Mouse (Mus musculus): ENCODE data around the gene Prpsap1. TPM values are rescaled to one million over a fixed set of nuclear protein-coding genes. Genes with fewer than 3 reads are reported as not detected.
A peak's percentile ranks its signal among the peaks of the same experiment; 100 is the strongest.

Gene Prpsap1
- 59.3 and 62.7 TPM in 2 replicates for polyA plus RNA-seq (2015; fragmentation: Nextera tagmentation; extraction: Ambion mirVana)

DNA sequence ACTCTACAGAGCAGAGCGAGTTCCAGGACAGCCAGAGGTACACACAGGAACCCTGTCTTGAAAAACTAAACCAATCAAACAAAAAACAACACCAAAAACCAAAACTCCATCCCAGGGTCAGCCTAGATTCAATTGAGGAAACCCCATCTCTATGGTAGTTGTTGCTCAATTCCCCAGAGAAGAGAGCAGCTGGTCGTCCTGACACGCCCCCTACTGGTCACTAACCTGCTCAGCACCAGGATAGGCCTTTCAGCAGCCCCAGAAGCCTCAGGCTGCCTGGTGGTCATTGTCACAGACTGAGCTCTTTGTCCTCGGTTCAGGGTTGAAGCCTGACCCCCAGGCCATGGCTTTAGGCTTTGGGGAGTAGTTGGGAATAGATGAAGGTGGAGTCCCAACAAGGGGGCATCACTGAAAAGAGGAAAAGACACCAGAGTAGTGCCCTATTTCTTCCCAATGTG lies at the start of gene Prpsap1:
TSS of gene Prpsap1 (minus strand) at position 408 of the 458 bp plus-strand sequence.
- no peak for ATAC-seq (ENCODE audit: low read depth)
- no peaks in the 10 kb centered on the region for H3K36me3 ChIP-seq
- no peak within 1 kb of the TSS for H3K4me2 ChIP-seq
- peak; percentile 59 for DNase-seq
- H3K4me3 ChIP-seq (replicated peaks) = no peak within 1 kb of the TSS
- no peaks in the 10 kb centered on the region for H3K27me3 ChIP-seq
- H3K27ac ChIP-seq = no peak within 1 kb of the TSS
- H3K4me1 ChIP-seq (replicated peaks) = peaks cover 40% of the 10 kb centered on the region
- WGBS (ENCODE audit: insufficient replicate concordance) = 23% methylated on average over 4 of the region's 4 CpGs
- H3K9ac ChIP-seq = no peak within 1 kb of the TSS
- H3K9me3 ChIP-seq (replicated peaks) = no peaks in the 10 kb centered on the region

DNA sequence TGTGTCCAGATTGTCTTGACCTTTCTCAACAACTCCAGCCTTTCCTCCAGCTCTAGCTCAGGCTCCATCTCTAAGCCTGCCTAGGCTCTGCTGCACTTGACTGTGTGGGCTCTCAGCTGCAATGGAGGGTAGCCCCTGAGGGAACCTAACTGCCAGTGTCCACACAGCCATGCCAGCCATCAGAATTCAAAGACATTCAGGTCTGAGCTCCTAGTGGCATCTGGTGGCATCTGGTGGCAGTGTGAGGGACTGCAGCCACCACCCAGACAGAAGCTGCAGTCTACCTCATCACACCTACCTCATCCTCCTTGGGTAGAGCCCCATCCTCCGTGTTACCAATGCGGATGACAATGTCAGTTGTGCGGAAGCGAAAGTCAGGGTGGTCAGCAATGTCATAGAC lies 49.1 kb upstream of the Prpsap1 start:
- WGBS (ENCODE audit: insufficient replicate concordance) = 75% methylated on average over 4 of the region's 4 CpGs
- no peaks in the 10 kb centered on the region for H3K9me3 ChIP-seq (replicated peaks)
- H3K27ac ChIP-seq = no peak overlapping the region

DNA sequence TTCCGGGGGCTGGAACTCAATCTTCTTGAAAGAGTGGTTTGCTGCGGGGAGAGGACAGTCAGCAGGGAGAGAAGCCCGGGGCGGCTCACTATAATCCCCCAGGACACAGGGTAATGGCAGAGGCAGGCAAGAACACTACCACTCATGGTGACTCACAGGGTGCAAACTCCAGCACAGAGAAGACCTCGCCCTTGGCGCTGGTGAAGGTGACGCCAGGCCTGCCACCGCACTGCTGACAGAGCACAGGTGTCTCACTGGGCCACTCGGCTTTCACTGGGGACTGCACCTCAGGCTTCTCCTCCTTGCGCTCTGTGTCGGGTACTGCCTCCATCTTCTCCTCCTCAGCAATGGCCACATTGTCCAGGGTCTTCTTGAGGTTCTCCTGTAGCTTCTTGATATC lies 47.2 kb upstream of the Prpsap1 start:
- H3K4me1 ChIP-seq (replicated peaks) = peaks cover 45% of the 10 kb centered on the region
- 90% methylated on average over 11 of the region's 11 CpGs for WGBS (ENCODE audit: insufficient replicate concordance)
- H3K4me2 ChIP-seq = no peak overlapping the region
- ATAC-seq (ENCODE audit: low read depth) (no peak), DNase-seq (no peak)
- 0 out of 2 replicates have a peak overlapping the region, but pooled peaks have one; percentile 15 for H3K27ac ChIP-seq
- no peak overlapping the region for H3K4me3 ChIP-seq (replicated peaks)
- H3K36me3 ChIP-seq = peaks cover 100% of the 10 kb centered on the region
- no peaks in the 10 kb centered on the region for H3K27me3 ChIP-seq
- no peaks in the 10 kb centered on the region for H3K9me3 ChIP-seq (replicated peaks)
- no peak overlapping the region for H3K9ac ChIP-seq

More for the DNA sequence above, 49.1 kb upstream of the Prpsap1 start:
- Histone ChIP-seq H3K9ac (no peak overlapping the region), H3K36me3 (peaks cover 100% of the 10 kb centered on the region), H3K4me2 (no peak overlapping the region), H3K4me3 (replicated peaks) (no peak overlapping the region), H3K4me1 (replicated peaks) (peaks cover 45% of the 10 kb centered on the region), H3K27me3 (no peaks in the 10 kb centered on the region)
- DNase-seq (no peak), ATAC-seq (ENCODE audit: low read depth) (no peak)

DNA sequence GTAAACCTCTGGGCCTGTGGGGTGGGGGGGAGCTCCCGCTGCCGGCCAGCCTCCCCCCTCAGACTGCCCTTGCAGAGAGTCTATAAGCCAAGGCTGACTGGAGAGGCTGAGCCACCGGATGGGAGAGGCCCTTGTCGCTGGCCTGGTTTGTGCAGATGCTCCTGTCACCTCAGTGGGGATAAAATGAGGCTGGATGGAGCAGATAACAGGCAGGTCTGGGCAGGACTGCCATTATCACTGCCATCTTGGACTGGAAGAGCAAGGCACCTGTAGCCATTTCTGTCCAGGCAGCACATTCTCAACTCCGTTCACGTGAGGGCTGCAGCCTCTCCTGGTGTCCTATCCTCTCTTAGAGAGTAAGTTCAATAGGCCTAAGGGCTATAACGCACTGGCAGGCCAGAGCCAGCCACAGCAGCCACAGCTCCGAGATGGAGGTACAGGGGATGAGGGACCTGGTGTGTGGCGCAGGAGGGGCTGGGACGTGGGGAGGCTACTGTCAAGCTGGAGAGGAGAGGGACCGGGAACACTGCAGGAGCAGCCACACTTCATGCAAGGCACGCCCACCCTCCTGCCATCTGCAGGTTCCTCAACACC lies 44.2 kb upstream of the Prpsap1 start:
- peak overlapping the region; percentile 91 for H3K9ac ChIP-seq
- peaks cover 83% of the 10 kb centered on the region for H3K36me3 ChIP-seq
- ATAC-seq (ENCODE audit: low read depth) (peak; percentile 18), DNase-seq (peak; percentile 71)
- H3K27ac ChIP-seq = peak overlapping the region; percentile 98
- H3K4me2 ChIP-seq = peak overlapping the region; percentile 95
- H3K4me3 ChIP-seq (replicated peaks) = no peak overlapping the region; the same call in 1 of the 2 replicates
- peaks cover 65% of the 10 kb centered on the region for H3K4me1 ChIP-seq (replicated peaks)
- WGBS (ENCODE audit: insufficient replicate concordance) = 48% methylated on average over 12 of the region's 12 CpGs
- H3K9me3 ChIP-seq (replicated peaks) = no peaks in the 10 kb centered on the region
- H3K27me3 ChIP-seq = peaks cover 8% of the 10 kb centered on the region

DNA sequence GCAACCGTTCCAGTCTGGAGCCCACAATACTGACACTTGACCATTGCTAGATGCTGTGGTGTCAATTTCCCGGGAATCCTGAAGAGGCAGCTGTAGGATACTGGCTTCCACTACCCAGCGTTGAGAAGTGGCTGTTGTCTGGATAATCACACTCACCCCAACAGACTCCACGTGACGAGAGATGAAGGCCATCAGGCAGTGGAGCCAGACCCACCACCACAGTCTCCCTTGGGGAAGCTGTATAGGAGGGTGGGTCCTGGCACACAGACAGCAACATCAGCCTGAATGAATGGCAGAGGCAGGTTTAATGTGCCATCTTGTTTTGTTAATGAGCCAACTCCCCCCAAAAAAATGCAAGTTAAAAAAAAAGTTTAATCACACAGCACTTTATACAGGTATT lies 43.4 kb upstream of the Prpsap1 start:
- no peak for DNase-seq
- H3K4me2 ChIP-seq = peak overlapping the region; percentile 95
- no peaks in the 10 kb centered on the region for H3K9me3 ChIP-seq (replicated peaks)
- peaks cover 75% of the 10 kb centered on the region for H3K36me3 ChIP-seq
- no peak for ATAC-seq (ENCODE audit: low read depth)
- peak overlapping the region; percentile 98 for H3K27ac ChIP-seq
- 54% methylated on average over 5 of the region's 5 CpGs for WGBS (ENCODE audit: insufficient replicate concordance)
- H3K27me3 ChIP-seq = peaks cover 17% of the 10 kb centered on the region
- H3K9ac ChIP-seq = peak overlapping the region; percentile 91
- H3K4me1 ChIP-seq (replicated peaks) = peaks cover 74% of the 10 kb centered on the region
- H3K4me3 ChIP-seq (replicated peaks) = peak overlapping the region; percentile 40

DNA sequence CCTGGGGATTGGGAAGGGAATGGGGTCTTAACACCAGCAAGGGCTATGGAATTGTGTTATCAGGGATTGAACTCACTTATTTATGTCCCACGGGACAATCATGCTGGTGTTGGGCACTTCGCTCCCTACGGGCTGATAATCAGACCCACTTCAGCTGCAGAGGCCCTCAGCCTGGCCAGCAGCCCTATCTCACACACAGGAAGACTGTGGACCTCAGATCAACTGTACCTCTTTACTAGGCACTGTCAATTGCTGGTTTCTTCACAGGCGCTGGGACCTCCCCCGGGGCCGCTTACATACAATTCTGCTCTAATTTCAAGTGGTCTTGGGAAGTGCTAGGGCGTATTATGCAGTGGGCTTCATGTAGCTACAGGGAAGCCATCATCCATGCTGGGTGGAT lies 42.7 kb upstream of the Prpsap1 start:
- ATAC-seq (ENCODE audit: low read depth) (peak; percentile 49), DNase-seq (peak; percentile 71)
- H3K9ac ChIP-seq = peak overlapping the region; percentile 91
- H3K4me3 ChIP-seq (replicated peaks) = peak overlapping the region; percentile 40
- H3K36me3 ChIP-seq = peaks cover 68% of the 10 kb centered on the region
- peaks cover 24% of the 10 kb centered on the region for H3K27me3 ChIP-seq
- H3K4me2 ChIP-seq = peak overlapping the region; percentile 95
- H3K4me1 ChIP-seq (replicated peaks) = peaks cover 81% of the 10 kb centered on the region
- peak overlapping the region; percentile 98 for H3K27ac ChIP-seq
- 22% methylated on average over 7 of the region's 7 CpGs for WGBS (ENCODE audit: insufficient replicate concordance)
- H3K9me3 ChIP-seq (replicated peaks) = no peaks in the 10 kb centered on the region

DNA sequence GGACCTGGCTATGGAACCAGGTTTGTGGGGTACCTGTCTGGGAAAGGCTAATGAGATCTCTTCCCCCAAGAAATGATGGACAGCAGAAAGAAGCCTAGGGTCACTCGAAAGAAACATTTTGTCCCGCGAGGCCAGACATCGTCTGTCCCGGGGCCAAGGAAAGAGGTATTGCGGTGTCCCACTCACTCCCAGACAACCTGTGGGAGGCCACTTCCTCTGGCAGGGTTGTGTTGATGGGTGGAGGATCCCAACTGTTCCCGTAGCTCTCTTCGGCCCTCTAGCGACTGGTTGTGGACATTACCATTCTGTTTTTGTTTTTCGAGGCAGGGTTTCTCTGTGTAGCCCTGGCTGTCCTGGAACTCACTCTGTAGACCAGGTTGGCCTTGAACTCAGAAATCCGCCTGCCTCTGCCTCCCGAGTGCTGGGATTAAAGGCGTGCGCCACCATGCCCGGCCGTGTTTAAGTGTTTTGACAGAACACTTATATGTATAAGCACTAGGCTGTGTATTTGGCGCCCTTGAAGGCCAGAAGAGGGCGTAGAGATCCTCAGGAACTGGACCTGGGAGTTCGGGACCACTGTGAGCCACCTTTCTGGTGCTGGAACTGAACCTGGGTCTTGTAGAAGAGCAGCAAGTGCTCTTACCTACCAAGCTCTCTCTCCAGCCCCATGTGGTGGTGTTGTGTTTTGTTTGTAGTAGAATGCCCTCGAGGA lies 40.3 kb upstream of the Prpsap1 start:
- Histone ChIP-seq H3K36me3 (peaks cover 44% of the 10 kb centered on the region), H3K27me3 (peaks cover 44% of the 10 kb centered on the region), H3K9ac (peak overlapping the region; percentile 91), H3K9me3 (replicated peaks) (no peaks in the 10 kb centered on the region), H3K4me2 (peak overlapping the region; percentile 95), H3K4me3 (replicated peaks) (peak overlapping the region; percentile 71), H3K4me1 (replicated peaks) (peaks cover 89% of the 10 kb centered on the region), H3K27ac (peak overlapping the region; percentile 98)
- WGBS (ENCODE audit: insufficient replicate concordance) = 14% methylated on average over 20 of the region's 20 CpGs
- ATAC-seq (ENCODE audit: low read depth) (peak; percentile 79), DNase-seq (peak; percentile 82)

DNA sequence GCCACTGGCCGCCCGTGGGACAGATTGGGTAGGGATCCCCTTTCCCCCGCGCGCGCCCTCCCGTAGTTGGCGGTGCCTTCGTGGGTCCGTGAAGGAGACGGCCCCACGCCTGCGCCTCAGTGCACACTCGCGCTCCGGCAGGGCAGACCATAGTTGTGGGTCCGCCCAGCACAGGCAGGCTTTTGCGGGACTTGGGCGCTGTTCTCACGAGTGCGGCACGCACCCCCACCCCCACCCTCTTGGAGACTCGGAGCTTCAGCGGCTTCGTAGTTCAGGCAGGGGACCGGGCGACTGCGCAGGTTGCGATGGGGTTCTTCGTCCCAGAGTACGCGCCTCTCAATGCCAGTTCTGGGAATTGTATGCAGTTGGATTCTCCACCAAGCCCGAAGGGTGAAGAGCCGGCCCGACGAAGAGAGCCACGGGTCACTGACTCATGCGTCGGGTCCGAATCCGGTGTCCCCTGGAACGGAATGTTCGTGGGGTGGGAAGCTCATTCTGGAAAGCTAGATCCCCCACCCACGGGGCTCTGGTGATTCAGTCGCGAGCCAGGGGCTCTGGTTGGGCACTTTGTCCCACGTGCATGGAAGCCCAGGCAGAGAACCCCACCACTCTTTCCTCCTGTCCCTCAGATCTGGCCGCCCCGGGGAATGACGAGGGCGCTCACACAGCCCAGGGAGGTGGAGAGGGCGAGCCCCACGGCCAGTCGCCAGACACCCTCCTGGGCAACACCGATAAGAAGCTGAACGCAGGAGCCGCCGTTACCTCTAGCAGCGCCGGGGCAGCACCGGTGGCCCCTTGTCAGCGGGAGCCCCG lies 39.5 kb upstream of the Prpsap1 start:
- WGBS (ENCODE audit: insufficient replicate concordance) = 1% methylated on average over 63 of the region's 63 CpGs
- H3K27me3 ChIP-seq = peaks cover 45% of the 10 kb centered on the region
- H3K27ac ChIP-seq = peak overlapping the region; percentile 98
- peak overlapping the region; percentile 91 for H3K9ac ChIP-seq
- H3K4me2 ChIP-seq = peak overlapping the region; percentile 95
- DNase-seq (peak; percentile 89), ATAC-seq (ENCODE audit: low read depth) (peak; percentile 86)
- H3K9me3 ChIP-seq (replicated peaks) = no peaks in the 10 kb centered on the region
- H3K4me1 ChIP-seq (replicated peaks) = peaks cover 81% of the 10 kb centered on the region
- peaks cover 36% of the 10 kb centered on the region for H3K36me3 ChIP-seq
- H3K4me3 ChIP-seq (replicated peaks) = peak overlapping the region; percentile 71

DNA sequence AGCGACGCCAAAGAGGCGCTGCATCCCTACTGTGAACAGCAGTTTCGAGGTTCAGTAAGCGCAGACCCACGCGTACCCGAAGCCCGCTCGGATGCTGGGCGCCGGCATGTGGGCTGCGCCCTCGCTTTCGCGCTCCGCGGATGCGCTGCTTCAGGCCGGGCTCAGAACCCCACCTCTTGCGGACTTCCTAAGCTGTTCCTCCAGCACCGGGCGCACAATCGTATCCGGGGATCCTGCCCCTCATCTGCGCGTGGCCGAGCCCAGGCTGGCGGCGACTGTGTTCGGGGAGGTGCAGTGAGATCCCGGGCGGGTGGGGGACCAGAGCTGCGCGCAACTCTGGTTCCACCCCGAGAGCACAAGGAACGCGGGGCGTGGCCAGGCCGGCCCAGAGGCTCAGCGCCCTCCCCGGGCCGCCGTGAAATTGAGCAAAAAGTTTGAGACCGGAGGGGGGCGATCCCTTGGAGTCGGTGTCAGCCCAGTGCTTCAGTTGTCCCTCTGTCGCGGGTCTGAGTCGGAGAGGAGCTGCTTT lies 38.9 kb upstream of the Prpsap1 start:
- Histone ChIP-seq H3K4me2 (peak overlapping the region; percentile 95), H3K27ac (peak overlapping the region; percentile 98), H3K9me3 (replicated peaks) (no peaks in the 10 kb centered on the region), H3K27me3 (peaks cover 52% of the 10 kb centered on the region), H3K4me3 (replicated peaks) (peak overlapping the region; percentile 71), H3K9ac (peak overlapping the region; percentile 91), H3K4me1 (replicated peaks) (peaks cover 75% of the 10 kb centered on the region), H3K36me3 (peaks cover 29% of the 10 kb centered on the region)
- ATAC-seq (ENCODE audit: low read depth) (peak; percentile 56), DNase-seq (peak; percentile 77)
- WGBS (ENCODE audit: insufficient replicate concordance) = under 1% methylated on average over 50 of the region's 50 CpGs

DNA sequence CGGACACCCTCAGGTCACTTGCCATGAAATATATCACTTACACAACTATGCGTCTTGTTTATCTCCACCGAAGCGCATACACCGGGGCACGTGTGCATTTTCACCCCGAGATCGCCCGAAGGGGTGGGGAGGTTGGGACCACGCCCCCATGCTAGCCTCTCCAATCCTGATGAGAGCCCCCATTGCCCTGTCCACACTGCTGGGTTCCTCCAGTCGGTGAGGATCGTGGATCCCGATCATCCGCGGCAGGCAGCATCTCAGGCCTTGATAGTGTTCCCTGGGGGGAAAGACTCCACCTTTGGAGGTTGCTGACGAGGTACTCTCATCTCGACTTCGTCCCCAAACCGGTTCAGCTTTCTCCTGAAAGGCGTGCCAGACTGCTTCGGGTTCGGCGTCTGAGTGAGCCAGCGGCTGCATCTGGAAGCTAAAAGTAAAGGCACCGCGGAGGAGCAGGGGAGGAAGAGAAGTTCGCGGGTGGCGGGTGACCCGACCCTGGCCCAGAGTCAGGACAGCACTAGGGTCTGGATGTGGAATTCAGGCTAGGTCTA lies 38.3 kb upstream of the Prpsap1 start:
- Histone ChIP-seq H3K9ac (peak overlapping the region; percentile 91), H3K27ac (peak overlapping the region; percentile 98), H3K9me3 (replicated peaks) (no peaks in the 10 kb centered on the region), H3K36me3 (peaks cover 24% of the 10 kb centered on the region), H3K27me3 (peaks cover 57% of the 10 kb centered on the region), H3K4me1 (replicated peaks) (peaks cover 69% of the 10 kb centered on the region), H3K4me3 (replicated peaks) (peak overlapping the region; percentile 71), H3K4me2 (peak overlapping the region; percentile 95)
- DNase-seq = peak; percentile 71
- WGBS (ENCODE audit: insufficient replicate concordance) = under 1% methylated on average over 30 of the region's 30 CpGs
- no peak for ATAC-seq (ENCODE audit: low read depth)
